Mouse (Mus musculus) thymus, postnatal 0 days (tissue): ENCODE results near the gene Hcrt. TPM values are rescaled to one million over a fixed set of nuclear protein-coding genes. Genes with fewer than 3 reads are reported as not detected.

Source experiments
- DNase-seq: peaks from one replicate; pipeline ENCODE4 v3.0.0-alpha.2; 2015; ENCODE audit warnings: low spot score
- polyA plus RNA-seq: library from polyadenylated mRNA; unstranded; fragments of >200 nt; fragmentation: Nextera tagmentation; extraction: Ambion mirVana; gene quantifications from 2 replicates; pipeline ENCODE4 v1.2.1, GENCODE M21; 2015

Hcrt gene
- polyA plus RNA-seq, 1 experiment from 2014 or later = 0.34 TPM

- DNase-seq = no peak
Observed at GRCm38 (mm10) chr11:100767871-100768270, 5.1 kb upstream of the Hcrt start.

- DNase-seq = no peak
Observed at GRCm38 (mm10) chr11:100766726-100767125, 4.0 kb upstream of the Hcrt start.

GRCm38 (mm10) chr11:100761547-100762045 is 1.1 kb downstream of the Hcrt start:
- peak; percentile 81 for DNase-seq

GRCm38 (mm10) chr11:100759611-100760233 is 3.0 kb downstream of the Hcrt start, which contains the start of gene Kcnh4:
Gene Kcnh4 (minus strand): TSS chr11:100759942.
- DNase-seq = peak; percentile 78

GRCm38 (mm10) chr11:100758707-100759610 is 3.8 kb downstream of the Hcrt start:
- peak; percentile 51 for DNase-seq

GRCm38 (mm10) chr11:100757566-100757965 is 5.2 kb downstream of the Hcrt start:
- no peak for DNase-seq

- no peak for DNase-seq
Observed at GRCm38 (mm10) chr11:100756476-100756875, 6.3 kb downstream of the Hcrt start.

GRCm38 (mm10) chr11:100754693-100755057 is 8.1 kb downstream of the Hcrt start:
- DNase-seq = no peak

- DNase-seq = no peak
Observed at GRCm38 (mm10) chr11:100754021-100754692, 8.6 kb downstream of the Hcrt start.

GRCm38 (mm10) chr11:100752294-100752693 is 10.4 kb downstream of the Hcrt start:
- no peak for DNase-seq

GRCm38 (mm10) chr11:100750127-100750526 is 12.6 kb downstream of the Hcrt start:
- no peak for DNase-seq

- DNase-seq = no peak
Observed at GRCm38 (mm10) chr11:100749469-100749868, 13.3 kb downstream of the Hcrt start.

GRCm38 (mm10) chr11:100748620-100749019 is 14.1 kb downstream of the Hcrt start:
- DNase-seq = no peak

- no peak for DNase-seq
Observed at GRCm38 (mm10) chr11:100747114-100747513, 15.6 kb downstream of the Hcrt start.

- no peak for DNase-seq
Observed at GRCm38 (mm10) chr11:100746546-100746945, 16.2 kb downstream of the Hcrt start.

GRCm38 (mm10) chr11:100745085-100745484 is 17.6 kb downstream of the Hcrt start:
- DNase-seq = peak; percentile 74

GRCm38 (mm10) chr11:100741348-100741747 is 21.4 kb downstream of the Hcrt start:
- no peak for DNase-seq

- DNase-seq = no peak
Observed at GRCm38 (mm10) chr11:100738749-100739148, 24.0 kb downstream of the Hcrt start.

GRCm38 (mm10) chr11:100738066-100738604 is 24.6 kb downstream of the Hcrt start, which contains the start of gene Rab5c:
Gene Rab5c (minus strand): TSS chr11:100738215.
- peak; percentile 98 for DNase-seq

- DNase-seq = peak; percentile 32
Observed at GRCm38 (mm10) chr11:100737105-100737733, 25.5 kb downstream of the Hcrt start.

GRCm38 (mm10) chr11:100736746-100737080 is 26.0 kb downstream of the Hcrt start:
- no peak for DNase-seq
